Mouse (Mus musculus) common myeloid progenitor, adult 5-6 weeks (primary cell): ENCODE measurements around the gene Gm28042. TPM values are rescaled to one million over a fixed set of nuclear protein-coding genes. Genes with fewer than 3 reads are reported as not detected.
A peak's percentile ranks its signal among the peaks of the same experiment; 100 is the strongest.

Experiments
- ATAC-seq: replicated peaks from 2 replicates; pipeline ENCODE4 v1.8.0; 2016; ENCODE audit warnings: low read depth, mild to moderate bottlenecking, moderate TSS enrichment, inconsistent platforms; ENCODE audit not compliant: poor library complexity, severe bottlenecking
- total RNA-seq: library from RNA; stranded (forward); fragments of 200-1000, 187-1606 nt; gene quantifications from 2 replicates; pipeline ENCODE4 v1.2.3, GENCODE M21; 2017

Gene Gm28042
- total RNA-seq, 1 experiment from 2014 or later, result 0.23 TPM

DNA sequence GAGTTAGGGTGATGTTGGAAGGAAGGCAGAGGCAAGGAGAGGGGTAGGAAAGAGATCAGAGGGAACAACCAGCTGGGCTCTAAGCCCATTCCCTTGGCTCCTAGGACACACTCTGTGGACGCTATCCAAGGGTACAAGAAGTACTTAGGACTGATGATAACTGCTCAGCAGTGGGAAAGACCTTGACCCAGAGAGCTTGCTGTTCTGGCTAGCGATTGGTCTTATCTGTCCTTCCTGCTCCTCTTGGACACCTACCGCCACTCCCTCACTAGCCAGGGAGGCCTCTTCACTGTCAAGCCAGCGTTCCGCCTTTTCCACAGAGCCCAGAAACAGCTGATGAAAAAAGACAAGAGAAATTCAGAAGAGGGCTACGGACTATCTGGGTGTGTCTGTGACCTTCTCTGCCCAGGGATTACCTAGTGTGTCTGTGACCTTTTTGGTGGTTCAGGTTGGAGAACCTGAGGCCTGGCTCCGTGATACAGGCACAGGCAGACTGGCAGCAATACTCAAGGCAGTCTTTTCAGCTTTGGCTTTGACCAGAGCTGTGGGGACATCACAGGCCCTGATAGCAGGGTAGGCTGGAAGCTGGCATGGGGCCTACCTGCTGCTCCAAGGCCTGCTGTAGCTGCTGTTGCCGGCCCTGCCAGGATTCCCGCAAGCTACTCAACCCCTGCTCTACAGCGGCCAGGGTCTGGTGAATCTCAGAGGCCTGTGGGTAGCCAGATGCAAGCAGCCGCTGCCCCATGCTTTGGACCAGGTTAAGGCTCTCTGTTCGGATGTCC lies 27.7 kb downstream of the Gm28042 start:
- ATAC-seq, result no peak

DNA sequence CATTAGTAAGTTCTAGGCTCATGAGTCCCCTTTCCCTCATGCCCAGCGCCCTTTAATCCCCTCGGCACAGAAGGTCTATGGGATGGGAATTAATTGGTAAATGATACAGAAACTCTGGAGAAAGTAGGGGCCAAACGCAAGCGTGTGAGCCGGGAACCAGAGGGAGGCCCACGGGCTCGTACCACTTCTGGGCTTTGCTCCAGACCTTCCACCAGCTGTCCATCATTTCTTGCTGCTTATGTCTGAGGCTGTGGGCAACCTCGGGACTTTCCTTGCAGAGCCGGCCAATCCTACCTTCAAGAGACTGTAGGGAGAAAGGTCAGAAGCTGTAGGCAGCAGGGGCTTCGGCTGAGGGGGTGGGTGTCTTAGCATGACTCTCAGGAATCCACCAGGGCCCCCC lies 28.6 kb downstream of the Gm28042 start:
- no peak for ATAC-seq

DNA sequence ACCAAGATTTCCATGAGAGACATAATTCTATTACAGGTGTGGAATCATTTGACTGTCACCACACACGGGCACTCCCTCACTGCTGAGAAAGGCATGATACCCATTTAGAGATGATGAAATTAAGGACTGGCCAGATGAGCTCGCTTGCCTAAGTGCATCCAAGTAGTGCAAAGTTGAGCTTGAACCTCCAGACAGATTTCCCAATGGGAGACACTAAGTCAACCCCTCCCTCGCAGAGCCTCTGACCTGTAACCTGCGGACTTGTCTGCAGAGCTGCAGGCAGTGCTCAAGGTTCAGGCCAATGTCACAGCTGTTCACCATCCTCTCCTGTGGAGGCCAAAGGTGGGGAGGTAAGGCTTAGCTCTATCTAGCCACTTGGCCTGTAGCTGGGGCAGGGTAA lies 31.5 kb downstream of the Gm28042 start:
- no peak for ATAC-seq

DNA sequence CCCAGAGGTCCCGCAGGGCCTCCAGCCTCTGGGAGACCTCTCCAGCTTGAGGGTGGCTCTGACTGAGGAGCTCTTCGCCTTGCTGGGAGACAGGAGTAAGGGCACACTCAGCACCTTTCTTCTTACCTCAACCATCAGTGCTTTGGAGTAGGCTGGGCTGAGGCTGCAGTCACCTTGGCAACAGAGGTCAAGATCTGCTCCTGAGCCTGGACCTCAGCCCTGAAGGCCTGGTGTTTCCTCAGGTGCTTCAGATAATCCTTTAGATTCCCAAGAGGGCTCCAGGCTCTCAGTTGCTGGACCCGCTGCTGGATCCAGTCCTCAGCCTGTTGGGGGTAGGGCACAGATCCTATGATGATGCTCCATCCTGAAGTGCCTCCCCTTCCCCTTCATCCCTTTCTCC lies 32.2 kb downstream of the Gm28042 start:
- no peak for ATAC-seq

DNA sequence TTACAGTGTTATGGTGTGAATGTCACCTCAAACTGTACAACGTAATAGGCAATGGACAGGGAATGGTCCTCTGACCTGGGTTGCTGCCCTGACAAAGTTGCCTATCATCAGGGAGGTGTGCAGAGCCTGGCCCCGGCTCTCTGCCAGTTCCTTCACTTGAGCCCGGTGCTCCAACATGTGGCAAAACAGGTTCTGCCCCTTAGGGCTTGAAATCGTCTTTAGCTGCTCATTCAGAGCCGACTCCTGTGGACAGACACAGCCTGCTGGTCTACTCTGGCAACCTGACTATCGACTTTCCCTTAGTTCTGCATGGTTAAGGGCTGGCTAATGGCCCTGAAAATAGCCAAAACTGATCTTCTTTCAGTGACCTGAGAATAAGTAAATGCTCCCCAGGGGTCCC lies 32.9 kb downstream of the Gm28042 start:
- no peak for ATAC-seq

DNA sequence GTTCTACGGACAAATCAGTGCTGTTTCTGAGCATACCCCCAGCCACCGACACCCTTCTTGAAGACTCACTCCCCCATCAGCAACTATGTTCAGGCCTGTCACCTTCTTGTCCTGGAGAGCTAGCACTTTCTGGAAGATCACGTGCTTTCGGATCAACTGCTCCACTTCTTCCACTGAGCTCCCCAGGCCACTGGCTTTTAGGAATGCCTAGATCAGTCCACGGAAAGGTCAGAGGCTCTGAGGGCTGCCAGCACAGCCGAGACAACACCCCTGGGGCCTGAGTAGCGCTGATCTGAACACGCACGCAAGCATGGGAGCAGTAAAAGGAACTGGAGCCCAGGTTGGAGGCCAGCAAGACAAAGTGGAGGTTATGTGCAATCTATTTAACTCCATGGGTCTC lies 33.4 kb downstream of the Gm28042 start:
- ATAC-seq, result no peak

DNA sequence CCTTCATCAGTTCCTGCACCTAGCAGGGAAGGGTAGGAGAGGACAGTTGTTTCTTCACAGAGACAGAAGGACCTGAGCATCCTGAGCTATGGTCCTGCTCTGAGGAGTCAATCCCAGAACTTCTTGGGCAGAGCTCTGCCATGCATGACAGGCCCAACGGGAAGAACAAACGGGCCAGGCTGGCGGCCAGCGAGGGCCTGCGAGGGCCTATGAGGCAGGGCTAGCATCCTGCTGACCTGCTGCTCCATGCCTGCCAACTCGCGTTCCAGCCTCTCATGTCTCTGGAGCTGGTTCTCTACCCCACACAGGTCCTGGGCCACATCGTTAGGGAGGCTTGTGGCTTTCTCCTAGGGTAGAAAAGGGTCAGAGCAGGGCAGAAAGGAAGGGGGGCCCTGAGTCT lies 35.0 kb downstream of the Gm28042 start:
- no peak for ATAC-seq

DNA sequence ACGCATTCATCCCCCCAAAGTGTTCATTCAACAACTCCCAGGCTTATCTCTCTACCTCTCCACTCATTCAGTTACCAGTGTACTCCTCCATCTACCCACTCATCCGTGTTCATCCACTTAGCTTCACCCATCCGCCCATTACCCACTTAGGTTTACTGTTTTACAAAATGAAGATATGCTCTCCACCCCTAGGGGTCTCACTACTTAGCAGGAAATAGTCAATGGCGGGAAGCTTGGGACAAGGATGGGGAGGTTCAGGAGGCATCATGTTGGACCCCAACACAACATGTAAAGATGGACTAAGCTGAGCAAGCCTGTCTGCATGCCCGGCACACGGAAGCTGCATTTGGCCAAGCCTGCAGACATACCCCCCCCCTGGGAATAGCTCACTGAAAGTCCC lies 37.3 kb downstream of the Gm28042 start:
- ATAC-seq, result no peak

DNA sequence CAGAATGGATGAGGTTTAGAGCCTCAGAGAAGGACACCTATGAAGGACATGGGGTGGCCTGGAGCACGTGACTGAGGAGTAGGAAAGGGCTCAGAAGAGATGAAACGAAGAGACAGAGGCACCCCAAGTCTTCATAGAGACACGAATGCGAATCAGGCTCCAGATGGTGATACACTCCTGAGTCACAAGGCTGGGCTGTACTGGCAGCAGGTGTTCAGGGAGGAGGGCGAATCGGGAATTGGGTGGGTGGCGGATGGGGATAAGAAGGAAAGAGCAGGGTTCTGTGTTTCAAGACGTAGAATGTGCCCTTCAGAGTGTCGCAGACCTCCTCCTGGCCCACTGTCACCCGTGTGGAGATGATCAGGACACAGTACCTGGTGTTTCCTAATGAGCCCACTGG lies 38.0 kb downstream of the Gm28042 start:
- no peak for ATAC-seq

DNA sequence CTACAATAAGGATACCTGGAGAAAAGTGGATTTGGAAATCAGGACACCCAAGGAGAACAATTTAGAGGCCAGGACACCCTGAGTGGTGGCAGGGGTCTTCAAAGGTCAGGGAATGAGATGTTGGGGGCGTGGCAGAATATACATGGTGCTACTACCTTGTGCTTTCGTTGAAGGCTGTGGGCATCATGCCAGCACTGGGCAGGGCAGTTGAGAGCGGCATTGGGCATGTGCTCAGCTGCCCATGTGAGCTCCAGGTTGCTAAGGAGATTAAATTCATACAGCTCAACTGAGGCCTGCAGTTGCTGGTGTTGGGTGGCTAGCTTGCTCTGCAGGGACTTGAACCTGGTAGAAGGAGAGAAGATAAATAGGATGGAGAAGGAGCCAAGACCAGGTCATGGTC lies 38.9 kb downstream of the Gm28042 start:
- no peak for ATAC-seq

DNA sequence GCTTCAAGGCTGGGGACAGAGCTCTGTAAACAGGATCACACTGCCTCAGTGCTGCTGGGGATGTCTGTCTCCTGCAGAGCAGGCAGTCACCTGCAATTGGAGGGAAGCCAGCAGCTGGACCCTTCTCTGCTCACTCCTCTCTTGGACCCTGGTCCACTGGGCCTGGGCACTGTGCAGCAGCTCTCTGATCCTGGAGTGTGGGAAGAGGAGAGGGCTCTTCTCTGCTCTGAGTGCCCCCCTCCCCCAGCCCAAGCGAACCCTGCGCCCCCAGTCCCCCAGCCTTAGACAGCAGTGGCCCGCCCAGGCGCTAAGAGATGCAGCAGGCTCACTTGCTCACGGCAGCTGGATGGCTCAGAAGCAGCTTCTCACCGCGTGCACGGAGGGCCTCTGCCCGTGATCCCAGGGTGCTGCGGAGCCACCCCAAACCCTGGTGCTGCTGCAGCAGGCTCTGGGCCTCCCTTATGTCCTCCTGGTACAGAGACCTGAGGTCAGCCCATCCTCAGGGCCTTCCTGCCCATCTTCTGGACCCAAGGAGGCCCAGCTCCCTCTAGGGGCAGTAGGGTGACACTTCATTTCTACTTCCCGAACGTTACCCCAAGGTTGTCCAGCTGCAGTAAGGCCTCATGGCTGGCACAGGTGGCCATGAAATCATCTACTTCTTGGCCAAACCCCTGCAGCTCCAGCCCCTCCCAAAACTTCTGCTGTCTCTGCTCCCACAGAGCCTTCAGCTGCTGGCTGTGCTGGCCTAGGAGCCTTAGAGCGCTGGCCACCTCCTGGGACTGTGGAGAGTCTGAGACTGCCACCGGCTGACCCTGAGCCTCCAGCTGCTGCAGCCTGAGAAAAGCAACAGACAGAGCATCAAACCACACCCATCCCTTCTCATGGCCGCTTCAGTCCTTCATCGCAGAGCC lies 41.5 kb downstream of the Gm28042 start:
- ATAC-seq, result peak; percentile 72

DNA sequence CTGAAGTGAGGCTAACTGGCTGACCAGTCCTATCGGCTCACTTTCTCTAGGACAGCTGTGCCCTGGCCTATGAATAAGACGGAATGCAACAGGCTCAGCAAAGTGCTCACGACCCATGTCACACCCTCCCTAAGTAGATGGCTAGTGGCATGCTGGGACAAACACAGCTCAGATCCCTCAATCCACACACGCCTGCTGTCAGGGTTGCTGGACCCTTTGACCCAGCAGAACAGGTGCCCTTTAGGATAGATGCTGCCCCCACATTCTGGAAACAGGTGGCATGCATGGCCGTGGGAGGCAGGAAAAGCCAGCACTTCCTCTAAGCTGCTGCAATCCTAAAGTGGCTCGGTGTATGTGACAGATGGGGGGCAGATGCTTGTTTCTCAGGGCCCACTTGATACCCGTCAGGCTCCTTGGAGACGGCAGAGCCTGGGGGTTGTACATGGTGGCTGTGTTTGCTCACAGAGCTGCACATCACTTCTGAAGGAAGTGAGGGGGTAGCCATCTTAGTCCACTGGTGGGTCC lies 42.2 kb downstream of the Gm28042 start:
- ATAC-seq, result no peak

DNA sequence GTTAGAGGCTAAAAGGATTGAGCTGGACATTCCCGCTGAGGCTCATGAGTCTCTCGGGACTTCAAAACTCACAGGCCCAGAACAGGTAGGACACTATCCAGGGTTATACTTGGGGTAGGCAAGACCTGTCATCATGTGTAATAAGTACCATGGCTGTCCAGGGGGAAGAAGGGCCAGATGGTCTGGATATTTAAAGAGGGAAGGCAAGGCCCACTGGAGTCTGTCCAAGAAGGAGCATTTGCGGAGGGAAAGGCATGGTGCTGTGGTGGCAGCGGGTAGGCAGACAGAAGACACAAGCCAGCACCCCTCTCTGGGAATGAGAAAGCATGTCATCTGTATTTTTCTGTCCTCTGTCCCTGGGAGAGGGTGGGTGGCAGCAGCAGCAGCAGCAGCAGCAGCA lies 46.8 kb downstream of the Gm28042 start:
- ATAC-seq, result no peak

DNA sequence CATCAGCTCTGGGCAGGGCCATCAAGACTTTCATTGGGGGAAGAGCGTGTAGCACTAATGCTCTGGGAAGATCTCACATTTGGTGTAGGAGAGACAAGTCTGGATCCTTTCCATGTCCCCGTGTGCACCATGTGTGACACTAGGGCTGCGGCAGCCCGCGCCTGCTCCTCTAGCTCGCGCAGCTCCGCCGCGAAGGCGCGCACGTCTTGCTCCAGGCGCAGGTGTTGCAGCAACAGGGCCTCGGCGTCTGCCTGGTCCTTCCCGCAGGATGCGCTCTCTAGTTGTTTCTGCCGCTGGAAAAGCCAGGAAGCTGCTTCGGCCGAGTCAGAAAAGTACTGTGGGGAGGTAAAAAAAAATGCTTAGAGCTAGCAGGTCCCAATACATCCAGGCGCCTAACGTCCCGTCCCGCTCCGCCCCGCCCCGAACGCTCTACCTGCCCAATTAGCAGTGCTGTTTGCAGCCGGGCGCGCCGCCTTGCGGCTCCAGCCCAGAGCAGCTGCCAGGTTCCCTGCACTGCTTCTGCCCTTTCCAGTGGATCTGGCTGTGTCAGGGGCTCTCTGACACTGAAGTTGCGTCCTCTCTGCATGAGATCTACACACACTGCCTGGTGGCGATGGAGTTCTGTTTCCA lies 48.9 kb downstream of the Gm28042 start:
- peak; percentile 89 for ATAC-seq

DNA sequence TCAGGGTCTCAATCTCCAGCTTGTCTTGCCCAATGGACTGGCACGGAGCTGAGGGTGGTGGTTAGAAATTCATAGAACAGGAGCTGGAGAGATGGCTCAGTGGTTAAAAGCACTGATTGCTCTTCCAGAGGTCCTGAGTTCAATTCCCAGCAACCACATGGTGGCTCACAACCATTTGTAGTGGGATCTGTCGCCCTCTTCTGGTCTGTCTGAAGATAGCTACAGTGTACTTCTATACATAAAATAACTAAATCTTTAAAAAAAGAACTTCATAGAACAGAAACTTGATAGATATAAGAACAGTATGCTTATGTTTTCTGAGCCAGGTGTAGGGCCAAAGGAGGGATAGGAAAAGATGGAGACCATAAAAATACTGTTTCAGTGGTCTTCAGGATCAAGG lies 55.1 kb downstream of the Gm28042 start:
- ATAC-seq, result no peak

DNA sequence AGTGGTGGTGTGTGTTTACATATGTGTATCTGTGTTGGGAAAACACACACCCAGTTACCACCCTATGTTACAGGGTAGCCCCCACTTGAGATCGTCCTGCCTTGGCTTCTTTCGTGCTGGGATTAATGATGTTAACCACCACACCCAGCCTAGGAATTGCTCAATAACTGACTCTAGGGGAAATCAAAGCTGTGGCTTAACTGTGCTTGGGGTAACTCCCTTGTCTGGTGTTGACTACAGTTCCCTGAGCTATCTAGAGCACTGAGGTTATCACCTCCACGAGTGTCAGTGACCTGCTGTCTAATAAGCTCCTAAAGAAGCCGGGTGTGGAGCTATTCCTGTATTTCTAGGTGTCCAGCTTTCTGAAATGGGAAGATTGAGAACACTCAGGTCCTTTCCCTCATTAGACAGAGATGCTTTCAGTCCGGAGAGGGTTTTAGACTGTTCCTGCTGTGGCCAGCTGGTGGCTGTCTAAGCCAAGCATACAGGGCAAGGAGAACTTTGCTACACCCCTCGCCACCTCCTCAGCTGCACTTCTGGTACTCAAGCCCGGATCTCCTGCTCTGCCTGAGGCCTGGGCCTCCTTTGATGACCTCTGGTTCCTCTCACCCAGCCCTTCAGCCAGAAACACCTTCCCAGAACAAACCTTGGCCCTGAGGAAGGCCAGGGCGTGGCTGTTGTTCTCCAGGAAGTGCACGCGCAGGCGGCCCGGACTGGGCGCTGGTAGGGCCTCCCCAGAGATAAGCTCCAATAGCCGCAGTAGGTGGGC lies 57.5 kb downstream of the Gm28042 start:
- ATAC-seq, result peak; percentile 59; the same call in 1 of the 2 replicates

DNA sequence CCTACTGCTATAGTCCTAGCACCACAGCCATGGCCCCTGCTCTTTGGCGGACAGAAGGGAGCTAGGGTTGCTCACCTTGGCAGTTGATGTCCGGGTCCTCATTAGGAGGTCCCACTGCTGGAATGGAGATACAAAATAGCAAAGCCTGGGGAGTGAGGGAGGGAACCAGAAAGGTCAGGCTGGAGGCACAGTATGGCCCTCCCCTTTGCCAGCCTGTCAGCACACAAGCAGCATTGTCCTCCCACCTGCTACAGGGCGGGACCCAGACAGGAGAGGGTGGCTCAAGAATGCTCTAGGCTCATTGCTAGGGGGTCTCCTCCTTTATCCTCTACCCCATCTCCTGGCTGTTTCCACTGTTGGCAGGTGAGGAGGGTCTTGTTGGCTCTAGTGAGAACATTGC lies 58.7 kb downstream of the Gm28042 start:
- ATAC-seq, result no peak

DNA sequence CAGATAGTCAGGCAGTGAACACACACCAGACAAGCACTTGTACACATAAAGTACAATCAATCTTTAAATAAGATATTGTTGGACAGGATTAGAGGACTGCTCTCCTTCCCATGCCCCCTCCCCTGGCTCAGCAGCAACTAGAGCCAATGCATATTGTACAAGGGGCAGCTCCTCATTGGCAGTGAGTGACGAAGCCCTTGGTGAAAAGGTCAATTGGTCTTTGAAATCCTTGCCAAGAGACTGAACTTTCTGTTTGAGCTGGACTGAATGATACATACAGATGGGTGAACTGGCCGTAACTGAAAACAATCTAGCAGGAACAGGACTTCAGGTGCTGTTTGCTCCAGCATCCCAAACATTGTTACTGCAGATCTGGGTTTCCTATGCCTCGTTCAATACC lies 60.1 kb downstream of the Gm28042 start:
- ATAC-seq, result no peak

DNA sequence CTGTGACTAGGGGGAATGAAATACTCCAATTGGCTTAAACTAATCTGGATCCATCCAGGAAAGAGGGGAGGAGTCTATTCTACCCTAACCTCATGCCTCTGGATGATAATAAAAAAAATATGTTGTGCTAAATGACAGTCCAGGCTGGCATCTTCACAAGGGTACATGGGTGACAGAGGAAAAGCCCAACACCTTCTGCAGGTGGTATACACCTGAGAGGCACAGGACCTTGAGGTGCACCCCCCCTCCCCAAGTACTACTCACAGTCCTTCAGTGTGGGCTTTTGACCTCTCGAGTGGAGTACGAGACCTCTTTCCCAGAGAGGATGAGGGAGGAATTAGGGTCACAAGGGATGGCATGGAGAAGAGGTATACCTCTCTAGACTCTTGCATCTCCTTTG lies 60.6 kb downstream of the Gm28042 start:
- no peak for ATAC-seq

DNA sequence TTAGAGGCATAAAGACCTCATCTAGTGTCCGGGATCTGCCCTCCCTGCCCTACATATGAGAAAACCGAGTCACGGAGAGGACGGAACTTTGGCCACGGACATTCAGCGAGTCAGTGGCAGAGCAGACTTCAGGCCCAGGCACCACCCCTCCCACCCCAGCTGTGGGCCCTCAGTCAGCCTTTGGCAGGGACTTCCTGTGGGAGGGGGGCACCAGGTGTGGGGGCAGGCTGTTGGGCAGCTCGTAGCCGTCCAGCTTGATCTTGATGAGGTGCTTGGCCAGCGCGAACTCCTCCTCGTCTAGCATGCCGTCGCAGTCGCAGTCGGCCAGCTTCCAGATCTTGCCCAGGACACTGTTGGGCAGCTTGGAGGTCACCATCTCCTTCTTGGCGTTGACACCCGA lies 63.7 kb downstream of the Gm28042 start:
- ATAC-seq, result no peak
